ENCODE assay signal across 8 mouse cellular contexts in genomic region chr2:93045818-93046508, GRCm38 (mm10). TPM values are rescaled to one million over a fixed set of nuclear protein-coding genes. Genes with fewer than 3 reads are reported as not detected.
DNase-seq lines count a peak whose midpoint lies in the region; ATAC-seq and TF ChIP-seq lines count a peak whose summit lies in the region.

TSS of gene Prdm11 (minus strand) at chr2:93046167.

- WGBS in lung, postnatal 0 days = 1% methylated on average over 31 of the region's 90 CpGs
- under 1% methylated on average over 88 of the region's 90 CpGs for WGBS in stomach, embryonic 14.5 days

- peak within 1 kb of the TSS; percentile 98 for H3K27ac ChIP-seq in layer of hippocampus, adult 2 months
- peak within 1 kb of the TSS; percentile 96 for H3K27ac ChIP-seq in lung, postnatal 0 days (ENCODE audit: low read length)
- peak within 1 kb of the TSS; percentile 95 for H3K27ac ChIP-seq in stomach, embryonic 14.5 days (ENCODE audit: low read length)

- no peaks in the 10 kb centered on the region for H3K9me3 ChIP-seq in lung, postnatal 0 days (ENCODE audit: low read length)
- H3K9me3 ChIP-seq in stomach, embryonic 14.5 days (ENCODE audit: control insufficient read depth, low read depth, low read length) = no peaks in the 10 kb centered on the region

- peak; percentile 20 for DNase-seq in right cerebral cortex, postnatal 14 days
- no peak for DNase-seq in right cerebral cortex, postnatal 25 days
- DNase-seq in adrenal gland, postnatal 14 days = peak; percentile 63
- no peak for DNase-seq in layer of hippocampus, adult 2 months (ENCODE audit: low spot score in 2 of 2)
- peak; percentile 69 for DNase-seq in lung, postnatal 0 days (ENCODE audit: low spot score)

- ATAC-seq in granulocyte monocyte progenitor cell, adult 5-6 weeks (replicated peaks; ENCODE audit: poor library complexity, severe bottlenecking) = peak; percentile 7; the same call in 1 of the 2 replicates
- peak; percentile 37 for ATAC-seq in lung, postnatal 0 days
- peak; percentile 31; the same call in 1 of the 2 replicates for ATAC-seq in stomach, embryonic 14.5 days (ENCODE audit: insufficient number of reproducible peaks, insufficient read depth, low FRiP score, low read depth)
- ATAC-seq in erythroid progenitor cell, adult 5-6 weeks (replicated peaks; ENCODE audit: low FRiP score, poor library complexity, severe bottlenecking) = no peak

- H3K9ac ChIP-seq in lung, postnatal 0 days (replicated peaks; ENCODE audit: low read depth) = peak within 1 kb of the TSS; percentile 96
- H3K9ac ChIP-seq in stomach, embryonic 14.5 days (replicated peaks; ENCODE audit: low read depth, low read length) = peak within 1 kb of the TSS; percentile 97

- H3K4me2 ChIP-seq in lung, postnatal 0 days (replicated peaks; ENCODE audit: low read depth, low read length) = peak within 1 kb of the TSS; percentile 66
- H3K4me2 ChIP-seq in stomach, embryonic 14.5 days (replicated peaks; ENCODE audit: low read depth, low read length) = peak within 1 kb of the TSS; percentile 59

- TF ChIP-seq CTCF in layer of hippocampus, adult 2 months (conservative IDR thresholded peaks at IDR 0.05) = no peak
- TF ChIP-seq CTCF in lung, postnatal 0 days (IDR thresholded peaks at IDR 0.05) = no peak

- H3K36me3 ChIP-seq in lung, postnatal 0 days (ENCODE audit: insufficient read depth, low read length) = no peaks in the 10 kb centered on the region
- peaks cover 6% of the 10 kb centered on the region; the same call in 1 of the 2 replicates for H3K36me3 ChIP-seq in stomach, embryonic 14.5 days (ENCODE audit: control insufficient read depth, insufficient read depth, low read length)

- no peak for TF ChIP-seq EP300 in lung, postnatal 0 days (IDR thresholded peaks at IDR 0.05)

- H3K4me3 ChIP-seq in layer of hippocampus, adult 2 months = peak within 1 kb of the TSS; percentile 86
- H3K4me3 ChIP-seq in lung, postnatal 0 days (ENCODE audit: low read depth, low read length) = peak within 1 kb of the TSS; percentile 88
- peak within 1 kb of the TSS; percentile 73 for H3K4me3 ChIP-seq in stomach, embryonic 14.5 days (ENCODE audit: low read depth, low read length)

- peaks cover 25% of the 10 kb centered on the region; the same call in 1 of the 2 replicates for H3K4me1 ChIP-seq in lung, postnatal 0 days (ENCODE audit: insufficient read depth, low read depth, low read length)
- H3K4me1 ChIP-seq in stomach, embryonic 14.5 days (ENCODE audit: control insufficient read depth, insufficient read depth, low read length) = peaks cover 28% of the 10 kb centered on the region

- no peaks in the 10 kb centered on the region for H3K27me3 ChIP-seq in lung, postnatal 0 days (replicated peaks; ENCODE audit: insufficient read depth, low read length)
- H3K27me3 ChIP-seq in stomach, embryonic 14.5 days (ENCODE audit: control insufficient read depth, insufficient read depth, low read length) = no peaks in the 10 kb centered on the region

RNA-seq across cellular contexts. Expression of gene Prdm11, which starts in this region (rescaled TPM):
- total RNA-seq in adrenal gland, postnatal 14 days (2021) = 40.8 and 45.4 TPM in 2 replicates
- 12.2 and 13.3 TPM in 2 replicates for total RNA-seq in granulocyte monocyte progenitor cell, adult 5-6 weeks (2014; fragmentation: Nextera tagmentation)
- 3.3 and 6.1 TPM in 2 replicates for total RNA-seq in granulocyte monocyte progenitor cell, adult 5-6 weeks (2017)
- total RNA-seq in layer of hippocampus, adult 2 months (2021) = 10 to 100 TPM; 30.7 to 30.9 TPM
- 3.7 and 4.5 TPM in 2 replicates for polyA plus RNA-seq in lung, postnatal 0 days (2015; fragmentation: Nextera tagmentation; extraction: Ambion mirVana)
- polyA plus RNA-seq in stomach, embryonic 14.5 days (2014; fragmentation: Nextera tagmentation; extraction: Ambion mirVana) = 7.6 and 8.0 TPM in 2 replicates
- 0.84 and 2.2 TPM in 2 replicates for total RNA-seq in erythroid progenitor cell, adult 5-6 weeks (2015; ENCODE audit: low replicate concordance)
- 0.26 and 7.7 TPM in 2 replicates for total RNA-seq in erythroid progenitor cell, adult 5-6 weeks (2017; ENCODE audit: low replicate concordance)

Comparison
In these comparisons a context has a peak if more than half of its experiments do, and no peak if none do; other contexts are left out.
1. DNase-seq: peak in right cerebral cortex, postnatal 14 days (single experiment), adrenal gland, postnatal 14 days (single experiment) and lung, postnatal 0 days (single experiment); none in right cerebral cortex, postnatal 25 days (single experiment) and layer of hippocampus, adult 2 months (0 of 2).
2. Peak in every context shown above with its lines, with median percentiles within 50 percentile points of each other: H3K27ac ChIP-seq and H3K4me3 ChIP-seq.